Mouse (Mus musculus): ENCODE results near the gene Rbmx2.

Gene Rbmx2

GRCm38 (mm10) chrX:48694864-48695371, at the start of gene Rbmx2:
Gene Rbmx2 (plus strand): TSS chrX:48695004.
- peak; percentile 93 for DNase-seq

GRCm38 (mm10) chrX:48666807-48667206, 28.0 kb upstream of the Rbmx2 start:
- DNase-seq = no peak

GRCm38 (mm10) chrX:48669588-48669987, 25.2 kb upstream of the Rbmx2 start:
- no peak for DNase-seq

GRCm38 (mm10) chrX:48671714-48672113, 23.1 kb upstream of the Rbmx2 start:
- DNase-seq = no peak

GRCm38 (mm10) chrX:48674171-48674570, 20.6 kb upstream of the Rbmx2 start, which contains the start of gene Gpr119:
Gene Gpr119 (minus strand): TSS chrX:48674478.
- peak; percentile 10 for DNase-seq

GRCm38 (mm10) chrX:48683451-48683850, 11.4 kb upstream of the Rbmx2 start:
- DNase-seq = peak; percentile 59

GRCm38 (mm10) chrX:48683857-48684256, 10.9 kb upstream of the Rbmx2 start:
- DNase-seq = no peak

GRCm38 (mm10) chrX:48694460-48694859, 344 bp upstream of the Rbmx2 start:
- no peak for DNase-seq

- no peak for DNase-seq
Observed at GRCm38 (mm10) chrX:48709701-48710100, 14.9 kb downstream of the Rbmx2 start.

- no peak for DNase-seq
Observed at GRCm38 (mm10) chrX:48712846-48713245, 18.0 kb downstream of the Rbmx2 start.

- DNase-seq = no peak
Observed at GRCm38 (mm10) chrX:48754710-48755283, 60.0 kb downstream of the Rbmx2 start.
